Mouse (Mus musculus) macrophage (primary cell): ENCODE results near the gene Zmym4. TPM values are rescaled to one million over a fixed set of nuclear protein-coding genes. Genes with fewer than 3 reads are reported as not detected.
"Not testable (repeated sequence)": the region's sequence is repeated elsewhere in the genome, so short reads cannot be mapped to it uniquely, and the experiment has no call there.

ENCODE experiments used
- H3K27ac ChIP-seq: fragments of 350-480 bp; formaldehyde crosslinking; 2 replicates; pipeline ENCODE4 v1.9.0; 2021
- H3K36me3 ChIP-seq: fragments of 350-480 bp; formaldehyde crosslinking; 2 replicates; pipeline ENCODE4 v1.9.0; 2021; ENCODE audit errors: inconsistent target
- H3K4me3 ChIP-seq: fragments of 350-480 bp; formaldehyde crosslinking; 2 replicates; pipeline ENCODE4 v1.9.0; 2021; ENCODE audit errors: inconsistent target
- H3K79me2 ChIP-seq: fragments of 350-480 bp; formaldehyde crosslinking; 2 replicates; pipeline ENCODE4 v1.9.0; 2021; ENCODE audit errors: inconsistent target
- WGBS: methylation state at CpG from one replicate; pipeline ENCODE4 v1.1.7; 2026; ENCODE audit warnings: inconsistent platforms; ENCODE audit not compliant: missing documents; 5-methylcytosine and 5-hydroxymethylcytosine counted together
- polyA plus RNA-seq: library from polyadenylated mRNA; stranded (reverse); fragments of 250-400 nt; gene quantifications from 3 replicates; pipeline ENCODE4 v1.2.4, GENCODE M21; 2018; ENCODE audit warnings: inconsistent platforms
- total RNA-seq, 78 experiments: library from RNA; depleted of rRNA; stranded (reverse); fragments of 250-400 nt; gene quantifications; 1 replicate in 9 of 78; 2 replicates in 24 of 78; 3 replicates in 43 of 78; 4 replicates in 2 of 78; pipeline ENCODE4 v1.2.4; 2018; ENCODE audit warnings: inconsistent platforms in 56 of 78

The Zmym4 gene
- 100 to 1,000 TPM in 14 of 26 experiments, 10 to 100 TPM in 12; 34.0 to 142 (median 104) TPM for total RNA-seq (2018; cell fraction: chromatin; rRNA removed)
- 10 to 100 TPM; 11.1 to 21.3 (median 16.9) TPM for total RNA-seq (2018; cell fraction: cytosol; rRNA removed)
- total RNA-seq (2018; cell fraction: nucleus; rRNA removed), result 10 to 100 TPM; 23.3 to 86.1 (median 47.9) TPM
- polyA plus RNA-seq, result 9.4 to 15.1 TPM (median 14.7 TPM) in 3 replicates

- 6% methylated on average over 54 of the region's 54 CpGs for WGBS
- peak within 1 kb of the TSS; percentile 56 for H3K4me3 ChIP-seq
- H3K27ac ChIP-seq, result no peak within 1 kb of the TSS
- peaks cover 42% of the 10 kb centered on the region for H3K79me2 ChIP-seq
- H3K36me3 ChIP-seq, result no peaks in the 10 kb centered on the region
These were observed at the start of gene Zmym4 for GRCm38 (mm10) chr4:126967864-126968821. Gene Zmym4, minus strand, starts transcription at chr4:126968135.

- WGBS, result 96% methylated on average over 4 of the region's 4 CpGs
- Histone ChIP-seq H3K4me3 (no peak overlapping the region; the same call in 1 of the 2 replicates), H3K36me3 (no peaks in the 10 kb centered on the region), H3K27ac (peak overlapping the region; percentile 43; the same call in 1 of the 2 replicates), H3K79me2 (no peaks in the 10 kb centered on the region)
These were observed 48.4 kb upstream of the Zmym4 start for GRCm38 (mm10) chr4:127016366-127016765.

DNA sequence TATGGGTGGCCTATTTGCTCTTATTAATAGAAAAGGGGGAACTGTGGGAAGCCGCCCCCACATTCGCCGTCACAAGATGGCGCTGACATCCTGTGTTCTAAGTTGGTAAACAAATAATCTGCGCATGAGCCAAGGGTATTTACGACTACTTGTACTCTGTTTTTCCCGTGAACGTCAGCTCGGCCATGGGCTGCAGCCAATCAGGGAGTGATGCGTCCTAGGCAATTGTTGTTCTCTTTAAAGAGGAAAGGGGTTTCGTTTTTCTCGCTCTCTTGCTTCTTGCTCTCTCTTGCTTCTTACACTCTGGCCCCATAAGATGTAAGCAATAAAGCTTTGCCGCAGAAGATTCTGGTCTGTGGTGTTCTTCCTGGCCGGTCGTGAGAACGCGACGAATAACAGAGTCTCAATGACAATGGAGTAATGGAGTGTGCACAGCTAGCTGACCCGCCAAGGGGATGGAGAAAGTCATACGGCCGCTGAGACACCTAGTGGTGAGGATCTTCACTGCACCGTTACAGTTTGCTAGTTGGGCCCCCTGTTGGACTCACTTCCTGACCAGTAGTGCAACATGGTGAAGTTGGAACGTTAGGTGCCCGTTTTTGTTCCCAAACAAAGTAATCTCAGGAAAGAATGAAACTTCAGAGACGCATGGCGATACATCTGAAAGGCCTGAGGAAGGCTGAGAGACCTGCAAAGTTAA is 47.5 kb upstream of the Zmym4 start:
- not testable (repeated sequence) for H3K79me2 ChIP-seq, H3K36me3 ChIP-seq
- Histone ChIP-seq H3K27ac (peak overlapping the region; percentile 43), H3K4me3 (peak overlapping the region; percentile 29)
- 10% methylated on average over 8 of the region's 26 CpGs for WGBS

DNA sequence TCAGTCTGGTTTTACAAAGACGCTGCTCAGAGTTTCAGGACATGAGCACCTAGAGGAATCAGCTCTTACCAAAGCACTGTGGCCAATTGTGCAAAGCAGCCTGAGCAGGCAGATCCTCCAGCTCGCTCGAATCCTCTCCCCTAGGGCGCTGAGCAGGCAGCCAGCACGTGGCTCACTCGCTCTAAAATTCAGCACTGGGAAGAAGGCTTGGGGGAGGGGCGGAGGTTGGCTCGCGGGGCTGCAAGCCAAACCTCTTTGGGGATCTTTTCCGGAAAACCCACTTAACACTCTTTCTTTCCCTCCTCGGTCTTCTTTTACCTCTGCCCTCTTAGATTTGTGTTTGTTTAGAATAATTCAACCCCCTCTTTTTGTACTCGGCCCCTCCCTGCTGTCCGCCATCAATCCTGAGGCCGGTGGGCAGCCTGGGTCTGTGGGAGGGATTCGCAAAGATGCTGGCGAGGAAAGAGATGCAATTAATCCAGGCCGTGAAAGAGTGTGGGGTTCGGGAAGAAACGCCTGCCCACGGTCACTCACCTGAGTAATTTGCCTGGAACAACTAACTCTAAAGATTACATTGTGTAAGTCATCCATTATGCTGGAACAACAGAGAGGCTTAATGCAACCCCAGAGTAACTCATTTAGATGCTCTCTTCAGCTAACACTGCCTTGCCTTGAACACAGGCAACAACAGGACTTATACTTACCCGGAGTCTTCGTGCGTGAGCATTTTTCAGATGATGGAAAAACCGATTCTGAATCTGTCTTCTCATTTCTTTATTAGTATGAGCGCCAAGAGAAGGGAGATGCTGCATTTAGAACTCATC is 37.4 kb upstream of the Zmym4 start:
- H3K4me3 ChIP-seq, result no peak overlapping the region
- no peak overlapping the region for H3K27ac ChIP-seq
- WGBS, result 41% methylated on average over 25 of the region's 25 CpGs
- H3K79me2 ChIP-seq, result no peaks in the 10 kb centered on the region
- no peaks in the 10 kb centered on the region for H3K36me3 ChIP-seq

DNA sequence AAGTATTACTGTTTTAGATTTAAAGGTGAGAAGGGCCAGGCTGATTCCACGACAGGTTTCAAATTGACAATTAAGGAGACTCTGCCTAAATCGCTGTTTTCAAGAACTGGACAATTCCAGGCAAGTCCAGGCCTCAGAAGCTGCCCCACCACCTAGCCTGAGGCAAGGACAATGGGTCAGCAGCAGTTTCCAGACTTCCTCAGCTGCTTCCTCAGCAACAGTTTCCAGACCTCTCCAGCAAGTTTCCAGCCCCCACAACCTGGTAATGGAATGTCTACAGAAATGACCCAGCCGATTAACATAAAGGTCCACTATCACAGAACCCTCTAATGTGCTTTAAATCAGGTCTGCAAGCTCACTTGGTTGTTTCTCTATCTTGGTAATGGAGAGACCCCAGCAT is 36.4 kb upstream of the Zmym4 start:
- Histone ChIP-seq H3K27ac (no peak overlapping the region), H3K36me3 (no peaks in the 10 kb centered on the region), H3K4me3 (no peak overlapping the region), H3K79me2 (no peaks in the 10 kb centered on the region)
- WGBS, result 83% methylated on average over 3 of the region's 3 CpGs

DNA sequence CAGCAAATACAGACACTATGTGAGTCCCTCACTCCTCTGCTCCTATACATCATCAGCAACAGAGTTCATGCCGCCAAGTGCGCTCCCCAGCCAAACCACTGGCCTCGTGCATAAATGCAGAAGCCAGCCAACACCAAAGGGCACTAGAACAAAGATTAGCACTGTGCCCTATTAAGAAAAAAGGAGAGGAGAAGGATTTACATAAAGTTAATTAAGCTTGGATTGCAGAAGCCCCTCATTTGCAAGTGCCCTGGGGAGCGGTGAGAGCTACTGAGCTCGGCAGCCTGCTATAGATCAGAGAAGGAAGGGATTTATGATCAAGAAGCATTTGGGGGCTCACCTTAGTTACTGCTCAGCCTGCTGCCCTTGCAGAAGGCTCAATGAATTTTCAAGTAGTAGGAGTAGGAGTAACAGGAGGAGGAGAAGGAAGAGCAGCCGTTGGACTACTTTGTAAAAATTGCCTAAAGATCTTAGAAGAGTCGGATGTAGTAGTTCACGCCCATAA is 32.7 kb upstream of the Zmym4 start:
- H3K36me3 ChIP-seq, result no peaks in the 10 kb centered on the region
- no peak overlapping the region for H3K4me3 ChIP-seq
- WGBS, result 71% methylated on average over 8 of the region's 8 CpGs
- H3K79me2 ChIP-seq, result no peaks in the 10 kb centered on the region
- no peak overlapping the region for H3K27ac ChIP-seq

- not testable (repeated sequence) for H3K4me3 ChIP-seq, H3K79me2 ChIP-seq, H3K27ac ChIP-seq, H3K36me3 ChIP-seq
- WGBS, result 96% methylated on average over 9 of the region's 16 CpGs
These were observed 31.4 kb upstream of the Zmym4 start for GRCm38 (mm10) chr4:126999372-126999771.

GRCm38 (mm10) chr4:126992356-126992755 is 24.4 kb upstream of the Zmym4 start:
- Histone ChIP-seq H3K36me3 (no peaks in the 10 kb centered on the region), H3K79me2 (no peaks in the 10 kb centered on the region), H3K4me3 (no peak overlapping the region), H3K27ac (no peak overlapping the region)
- 67% methylated on average over 5 of the region's 5 CpGs for whole genome bisulfite sequencing

DNA sequence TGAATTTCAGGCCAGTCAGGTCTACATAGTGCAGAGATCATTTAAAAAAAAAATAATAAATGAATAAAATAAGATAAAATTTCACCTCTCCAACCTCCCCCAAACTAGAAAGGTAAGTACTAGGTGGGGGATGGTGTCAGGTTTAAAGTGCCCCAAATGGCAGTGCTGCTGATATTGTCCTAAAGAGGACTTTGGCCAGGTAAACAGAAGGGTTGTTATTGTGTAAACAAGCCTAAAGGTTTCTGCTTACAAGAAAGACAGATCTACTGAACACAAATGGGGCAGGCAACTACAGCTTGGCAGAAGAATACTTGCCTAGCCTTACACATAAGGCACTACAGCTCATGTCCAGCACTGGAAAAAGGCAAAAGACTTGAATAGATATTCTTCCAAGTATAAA is 22.6 kb upstream of the Zmym4 start:
- H3K4me3 ChIP-seq, result no peak overlapping the region

GRCm38 (mm10) chr4:126988503-126988902 is 20.6 kb upstream of the Zmym4 start:
- Histone ChIP-seq H3K4me3 (no peak overlapping the region), H3K36me3 (no peaks in the 10 kb centered on the region), H3K79me2 (no peaks in the 10 kb centered on the region), H3K27ac (no peak overlapping the region)
- 95% methylated on average over 4 of the region's 4 CpGs for WGBS

More for the DNA sequence above, 22.6 kb upstream of the Zmym4 start:
- no peaks in the 10 kb centered on the region for H3K79me2 ChIP-seq
- no peaks in the 10 kb centered on the region for H3K36me3 ChIP-seq
- no peak overlapping the region for H3K27ac ChIP-seq

- H3K27ac ChIP-seq, result no peak overlapping the region
- 89% methylated on average over 5 of the region's 5 CpGs for WGBS
- H3K4me3 ChIP-seq, result no peak overlapping the region
- H3K79me2 ChIP-seq, result no peaks in the 10 kb centered on the region
- H3K36me3 ChIP-seq, result no peaks in the 10 kb centered on the region
These were observed 18.8 kb upstream of the Zmym4 start for GRCm38 (mm10) chr4:126986768-126987167.

DNA sequence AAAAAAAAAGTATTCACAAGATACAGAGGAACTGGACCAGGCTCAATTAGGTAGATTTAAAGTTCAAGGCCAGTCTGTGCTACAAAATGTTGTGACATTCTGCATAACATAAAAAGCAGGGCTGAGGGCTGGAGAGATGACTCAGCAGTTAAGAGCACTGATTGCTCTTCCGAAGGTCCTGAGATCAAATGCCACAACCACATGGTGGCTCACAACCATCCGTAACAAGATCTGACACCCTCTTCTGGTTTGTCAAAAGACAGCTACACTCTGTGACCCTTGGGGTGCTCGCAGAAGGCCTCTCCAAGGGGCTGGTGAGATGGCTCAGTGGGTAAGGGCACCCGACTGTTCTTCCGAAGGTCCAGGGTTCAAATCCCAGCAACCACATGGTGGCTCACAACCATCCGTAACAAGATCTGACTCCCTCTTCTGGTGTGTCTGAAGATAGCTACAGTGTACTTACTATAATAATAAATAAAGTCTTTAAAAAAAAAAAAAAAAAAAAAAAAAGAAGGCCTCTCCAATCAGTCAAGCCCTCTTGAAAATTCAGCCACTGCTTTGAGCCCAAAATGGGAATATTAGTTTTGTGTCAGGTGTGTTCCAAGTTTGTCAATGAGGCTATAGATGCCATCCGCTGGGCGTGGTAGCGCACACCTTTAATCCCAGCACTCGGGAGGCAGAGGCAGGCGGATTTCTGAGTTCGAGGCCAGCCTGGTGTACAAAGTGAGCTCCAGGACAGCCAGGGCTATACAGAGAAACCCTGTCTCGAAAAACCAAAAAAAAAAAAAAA is 16.0 kb upstream of the Zmym4 start:
- not testable (repeated sequence) for H3K79me2 ChIP-seq, H3K36me3 ChIP-seq, H3K27ac ChIP-seq, H3K4me3 ChIP-seq
- 87% methylated on average over 7 of the region's 13 CpGs for WGBS

DNA sequence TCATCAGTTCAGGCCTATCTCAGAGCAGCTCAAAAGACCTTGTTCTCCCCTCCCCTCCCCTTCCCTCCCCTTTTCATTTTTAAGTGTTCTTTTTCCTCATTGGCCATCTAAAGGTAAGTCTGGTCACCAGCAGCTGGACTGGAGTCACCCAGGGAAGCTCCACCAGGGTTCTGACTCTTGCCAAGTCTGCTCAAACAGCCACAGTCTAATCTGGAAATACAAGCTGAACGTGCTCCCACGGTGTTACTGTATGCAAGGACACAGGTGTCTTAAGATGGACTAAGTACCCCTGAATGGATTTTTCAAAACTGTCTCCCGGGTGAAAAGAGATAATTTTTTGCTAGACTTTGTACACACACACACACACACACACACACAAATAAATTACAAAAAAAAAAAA is 15.4 kb upstream of the Zmym4 start:
- no peak overlapping the region for H3K27ac ChIP-seq

More for the DNA sequence above, 15.4 kb upstream of the Zmym4 start:
- no peak overlapping the region for H3K4me3 ChIP-seq
- no peaks in the 10 kb centered on the region for H3K36me3 ChIP-seq
- 81% methylated on average over 3 of the region's 3 CpGs for WGBS
- H3K79me2 ChIP-seq, result no peaks in the 10 kb centered on the region
